Mouse (Mus musculus) heart, adult 2 months (tissue): ENCODE data around the gene Cpne7. TPM values are rescaled to one million over a fixed set of nuclear protein-coding genes. Genes with fewer than 3 reads are reported as not detected.

Experiments used
- DNase-seq, 2 experiments: peaks; one replicate each; pipeline ENCODE4 v3.0.0; 2021
- H3K27ac ChIP-seq: fragments of 200-600 bp; 2 replicates; pipeline ENCODE4 v1.8.1; 2022
- H3K27me3 ChIP-seq: fragments of 200-500 bp; 2 replicates; pipeline ENCODE4 v1.6.1; 2012; ENCODE audit warnings: mild to moderate bottlenecking, low read length, inconsistent platforms, mixed read lengths; ENCODE audit not compliant: control insufficient read depth, insufficient read depth
- H3K36me3 ChIP-seq: fragments of 200-500 bp; 2 replicates; pipeline ENCODE4 v1.6.1; 2012; ENCODE audit warnings: low read length, inconsistent platforms; ENCODE audit not compliant: control insufficient read depth, insufficient read depth
- H3K4me1 ChIP-seq: fragments of 200-500 bp; 2 replicates; pipeline ENCODE4 v1.6.1; 2011; ENCODE audit warnings: low read length; ENCODE audit not compliant: control insufficient read depth, insufficient read depth
- H3K4me3 ChIP-seq: fragments of 200-600 bp; 2 replicates; pipeline ENCODE4 v1.8.1; 2022
- H3K79me2 ChIP-seq: fragments of 200-500 bp; replicated peaks from 2 replicates; pipeline ENCODE4 v1.6.1; 2012; ENCODE audit warnings: mild to moderate bottlenecking, inconsistent platforms, low read length, moderate library complexity, mixed read lengths; ENCODE audit not compliant: control insufficient read depth, insufficient read depth
- H3K9ac ChIP-seq: fragments of 200-500 bp; 2 replicates; pipeline ENCODE4 v1.6.1; 2012; ENCODE audit warnings: low read depth, mild to moderate bottlenecking, control low read depth, inconsistent platforms, low read length, mixed read lengths
- CTCF ChIP-seq: fragments of 200-600 bp; IDR thresholded peaks from 2 replicates; pipeline ENCODE4 v1.8.1; 2022; ENCODE audit warnings: antibody characterized with exemption, mild to moderate bottlenecking, moderate library complexity
- EP300 ChIP-seq: fragments of 200-500 bp; IDR thresholded peaks from 2 replicates; pipeline ENCODE4 v1.6.1; 2011; ENCODE audit warnings: low read depth, low read length, control low read depth; ENCODE audit not compliant: insufficient read depth
- POLR2A ChIP-seq: fragments of 200-500 bp; IDR thresholded peaks from 2 replicates; pipeline ENCODE4 v1.6.1; 2011; ENCODE audit warnings: mild to moderate bottlenecking, low read depth, low read length, control low read depth; ENCODE audit not compliant: insufficient read depth
- WGBS: fragments of 180-500 bp; shearing (Covaris S2); methylation state at CpG from one replicate; pipeline ENCODE4 v1.1.7; 2018; 5-methylcytosine and 5-hydroxymethylcytosine counted together
- intact Hi-C: fragments of 180-260 bp; cut with DNase I; formaldehyde crosslinking; loops from one replicate; pipeline ENCODE4 v1.15.1; 2025
- polyA plus RNA-seq: library from polyadenylated mRNA; depleted of rRNA; stranded (reverse); fragments of >200 nt; gene quantifications from 2 replicates; pipeline ENCODE4 v1.2.3, GENCODE M21; 2012
- total RNA-seq, 2 experiments: library from RNA; stranded (reverse); gene quantifications; 2 replicates each; pipeline ENCODE4 v1.2.3; 2021

The Cpne7 gene
- total and polyA plus RNA-seq, 3 experiments, result 0.18 to 1.7 (median 0.91) TPM

- H3K9ac ChIP-seq, result no peak overlapping the region
- H3K27ac ChIP-seq, result no peak overlapping the region
- no peak overlapping the region for H3K4me3 ChIP-seq
- intact Hi-C loops, result loop anchor here (10.0 kb wide), 1 partner anchor 256 kb away; no protein-coding TSS in a partner anchor
- DNase-seq, result no peak
- peaks cover 2% of the 10 kb centered on the region for H3K36me3 ChIP-seq
- TF ChIP-seq CTCF (no peak), POLR2A (no peak), EP300 (no peak)
- 70% methylated on average over 5 of the region's 5 CpGs for WGBS
- no peaks in the 10 kb centered on the region for H3K4me1 ChIP-seq
- no peaks in the 10 kb centered on the region for H3K27me3 ChIP-seq
- H3K79me2 ChIP-seq, result no peaks in the 10 kb centered on the region
These were observed 8.2 kb upstream of the Cpne7 start for GRCm38 (mm10) chr8:123108953-123109352.

GRCm38 (mm10) chr8:123110649-123111048 lies 6.5 kb upstream of the Cpne7 start:
- intact Hi-C loops, result loop anchor here (2.0 kb wide), 1 partner anchor 44 kb away; no protein-coding TSS in a partner anchor

GRCm38 (mm10) chr8:123112892-123113291 lies 4.3 kb upstream of the Cpne7 start:
- Histone ChIP-seq H3K27me3 (peaks cover 14% of the 10 kb centered on the region), H3K27ac (no peak overlapping the region), H3K4me1 (peaks cover 3% of the 10 kb centered on the region; the same call in 1 of the 2 replicates), H3K79me2 (no peaks in the 10 kb centered on the region), H3K4me3 (no peak overlapping the region), H3K36me3 (no peaks in the 10 kb centered on the region), H3K9ac (no peak overlapping the region)
- WGBS, result 73% methylated on average over 9 of the region's 9 CpGs
- TF ChIP-seq POLR2A (no peak), EP300 (no peak), CTCF (no peak)
- no peak for DNase-seq
- intact Hi-C loops, result no loop called here

More at GRCm38 (mm10) chr8:123110649-123111048, 6.5 kb upstream of the Cpne7 start:
- H3K4me3 ChIP-seq, result no peak overlapping the region
- H3K36me3 ChIP-seq, result no peaks in the 10 kb centered on the region
- no peaks in the 10 kb centered on the region for H3K79me2 ChIP-seq
- WGBS, result 5% methylated on average over 4 of the region's 4 CpGs
- no peaks in the 10 kb centered on the region for H3K27me3 ChIP-seq
- TF ChIP-seq CTCF (peak; percentile 84), EP300 (no peak), POLR2A (no peak)
- no peaks in the 10 kb centered on the region for H3K4me1 ChIP-seq
- no peak overlapping the region for H3K27ac ChIP-seq
- peak; percentile 55 to 67 for DNase-seq
- no peak overlapping the region for H3K9ac ChIP-seq

GRCm38 (mm10) chr8:123113908-123114469 lies 3.2 kb upstream of the Cpne7 start:
- H3K9ac ChIP-seq, result no peak overlapping the region
- peaks cover 3% of the 10 kb centered on the region; the same call in 1 of the 2 replicates for H3K4me1 ChIP-seq
- WGBS, result 23% methylated on average over 2 of the region's 2 CpGs
- DNase-seq, result no peak
- no peak overlapping the region for H3K4me3 ChIP-seq
- intact Hi-C loops, result no loop called here
- H3K27me3 ChIP-seq, result peaks cover 15% of the 10 kb centered on the region
- no peak overlapping the region for H3K27ac ChIP-seq
- H3K79me2 ChIP-seq, result no peaks in the 10 kb centered on the region
- H3K36me3 ChIP-seq, result no peaks in the 10 kb centered on the region
- TF ChIP-seq CTCF (0 out of 2 replicates have a peak, but pooled peaks have one; percentile 13), EP300 (no peak), POLR2A (no peak)

GRCm38 (mm10) chr8:123114644-123115043 lies 2.5 kb upstream of the Cpne7 start:
- H3K79me2 ChIP-seq, result no peaks in the 10 kb centered on the region
- 21% methylated on average over 3 of the region's 3 CpGs for WGBS
- intact Hi-C loops, result no loop called here
- H3K27me3 ChIP-seq, result peaks cover 15% of the 10 kb centered on the region
- peaks cover 3% of the 10 kb centered on the region; the same call in 1 of the 2 replicates for H3K4me1 ChIP-seq
- no peak overlapping the region for H3K9ac ChIP-seq
- TF ChIP-seq CTCF (no peak), POLR2A (no peak), EP300 (no peak)
- H3K27ac ChIP-seq, result no peak overlapping the region
- H3K4me3 ChIP-seq, result no peak overlapping the region
- no peaks in the 10 kb centered on the region for H3K36me3 ChIP-seq
- DNase-seq, result no peak

- 8% methylated on average over 17 of the region's 17 CpGs for WGBS
- Histone ChIP-seq H3K9ac (peak overlapping the region; percentile 36; the same call in 1 of the 2 replicates), H3K4me1 (peaks cover 3% of the 10 kb centered on the region; the same call in 1 of the 2 replicates), H3K79me2 (no peaks in the 10 kb centered on the region), H3K27ac (no peak overlapping the region), H3K36me3 (no peaks in the 10 kb centered on the region), H3K27me3 (peaks cover 15% of the 10 kb centered on the region), H3K4me3 (peak overlapping the region; percentile 38; the same call in 1 of the 2 replicates)
- intact Hi-C loops, result no loop called here
- no peak for DNase-seq
- TF ChIP-seq CTCF, result no peak
- TF ChIP-seq POLR2A, result no peak
- TF ChIP-seq EP300, result no peak
These were observed 570 bp downstream of the Cpne7 start for GRCm38 (mm10) chr8:123117744-123118143.
